Mouse (Mus musculus): ENCODE measurements around the gene Cd93.

The Cd93 gene

GRCm38 (mm10) chr2:148406160-148406970 lies 37.0 kb downstream of the Cd93 start:
- in situ Hi-C loops (cut with MboI; ENCODE audit: low sequenced_read_pairs): no loop called here

GRCm38 (mm10) chr2:148404906-148405305 lies 38.5 kb downstream of the Cd93 start:
- in situ Hi-C loops (cut with MboI; ENCODE audit: low sequenced_read_pairs): no loop called here

- in situ Hi-C loops (cut with MboI; ENCODE audit: low sequenced_read_pairs): no loop called here
These were observed 41.1 kb downstream of the Cd93 start for GRCm38 (mm10) chr2:148402227-148402626.

- in situ Hi-C loops (cut with MboI; ENCODE audit: low sequenced_read_pairs): loop anchor here (25.0 kb wide), 1 partner anchor 263 kb away; the partner anchor contains the start of gene Nxt1
These were observed 44.3 kb downstream of the Cd93 start for GRCm38 (mm10) chr2:148398901-148399685.

GRCm38 (mm10) chr2:148397784-148398100 lies 45.6 kb downstream of the Cd93 start:
- in situ Hi-C loops (cut with MboI; ENCODE audit: low sequenced_read_pairs): loop anchor here (25.0 kb wide), 1 partner anchor 265 kb away; the partner anchor contains the start of gene Nxt1

GRCm38 (mm10) chr2:148397015-148397783 lies 46.2 kb downstream of the Cd93 start:
- in situ Hi-C loops (cut with MboI; ENCODE audit: low sequenced_read_pairs): loop anchor here (25.0 kb wide), 1 partner anchor 265 kb away; the partner anchor contains the start of gene Nxt1

GRCm38 (mm10) chr2:148396209-148396608 lies 47.2 kb downstream of the Cd93 start:
- in situ Hi-C loops (cut with MboI; ENCODE audit: low sequenced_read_pairs): loop anchor here (25.0 kb wide), 1 partner anchor 266 kb away; the partner anchor contains the start of gene Nxt1

- in situ Hi-C loops (cut with MboI; ENCODE audit: low sequenced_read_pairs): loop anchor here (25.0 kb wide), 1 partner anchor 267 kb away; the partner anchor contains the start of gene Nxt1
These were observed 48.0 kb downstream of the Cd93 start, which contains the start of gene Sstr4 for GRCm38 (mm10) chr2:148395131-148396051. Sstr4 (plus strand) TSS chr2:148395344.

- in situ Hi-C loops (cut with MboI; ENCODE audit: low sequenced_read_pairs): loop anchor here (25.0 kb wide), 1 partner anchor 268 kb away; the partner anchor contains the start of gene Nxt1
These were observed 49.5 kb downstream of the Cd93 start for GRCm38 (mm10) chr2:148393846-148394245.

GRCm38 (mm10) chr2:148393149-148393548 lies 50.2 kb downstream of the Cd93 start:
- in situ Hi-C loops (cut with MboI; ENCODE audit: low sequenced_read_pairs): loop anchor here (25.0 kb wide), 1 partner anchor 269 kb away; the partner anchor contains the start of gene Nxt1

GRCm38 (mm10) chr2:148387652-148388581 lies 55.4 kb downstream of the Cd93 start:
- in situ Hi-C loops (cut with MboI; ENCODE audit: low sequenced_read_pairs): loop anchor here (25.0 kb wide), 1 partner anchor 274 kb away; the partner anchor contains the start of gene Nxt1

GRCm38 (mm10) chr2:148386927-148387326 lies 56.4 kb downstream of the Cd93 start:
- in situ Hi-C loops (cut with MboI; ENCODE audit: low sequenced_read_pairs): loop anchor here (25.0 kb wide), 1 partner anchor 275 kb away; the partner anchor contains the start of gene Nxt1
